Mouse (Mus musculus) frontal cortex, adult 2 months (tissue): ENCODE measurements at regions not wholly inside any gene's neighbourhood (a gene's known extent, or its start where the extent isn't known, plus 50 kb on each side); places are given as distances from the start of the nearest gene placed in this dataset.

Experiments used
- DNase-seq, 2 experiments: peaks; one replicate each; pipeline ENCODE4 v3.0.0; 2022; ENCODE audit warnings: low spot score in 1 of 2; ENCODE audit errors: extremely low spot score in 1 of 2

DNA sequence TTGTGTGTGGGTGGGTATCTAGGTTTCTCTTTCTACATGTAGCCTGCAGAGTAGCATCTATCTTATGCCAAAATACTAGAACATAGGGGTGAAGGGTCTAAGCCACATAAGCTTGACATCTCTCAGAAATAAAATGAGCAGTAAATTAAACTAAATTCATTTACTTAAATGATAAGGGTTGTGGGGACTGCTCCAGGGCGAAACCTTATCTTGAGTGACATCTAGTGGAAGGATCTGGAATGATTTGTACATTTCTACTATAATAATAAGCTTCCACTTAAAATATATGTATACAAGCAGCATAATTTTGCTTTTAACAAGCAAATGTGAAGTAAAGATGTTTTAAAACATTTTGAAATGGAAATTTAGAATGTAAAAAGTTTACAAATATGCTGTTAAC is 271.4 kb downstream of the Vgll3 start:
- DNase-seq, result peak in 1 of 2 experiments; percentile 57

DNA sequence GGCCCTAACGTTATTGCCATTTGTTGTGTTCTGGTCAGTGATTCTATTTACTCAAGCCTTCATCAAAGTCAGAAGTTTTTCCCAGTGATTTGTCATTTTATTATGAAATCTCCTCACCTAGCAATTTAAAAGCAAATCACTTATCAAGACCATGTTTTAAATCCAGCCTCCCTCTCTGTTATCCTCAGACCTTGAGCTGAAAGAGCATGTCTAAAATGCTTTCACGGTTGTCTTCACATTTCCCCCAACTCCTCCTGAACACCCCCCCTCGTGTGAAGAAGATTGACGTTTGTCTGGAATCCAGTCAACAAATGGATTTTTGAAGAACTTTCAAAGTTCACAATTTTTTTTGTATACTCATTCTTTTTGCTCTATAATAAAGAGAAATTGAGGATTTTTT is 277.7 kb downstream of the Vgll3 start:
- DNase-seq, result no peak

DNA sequence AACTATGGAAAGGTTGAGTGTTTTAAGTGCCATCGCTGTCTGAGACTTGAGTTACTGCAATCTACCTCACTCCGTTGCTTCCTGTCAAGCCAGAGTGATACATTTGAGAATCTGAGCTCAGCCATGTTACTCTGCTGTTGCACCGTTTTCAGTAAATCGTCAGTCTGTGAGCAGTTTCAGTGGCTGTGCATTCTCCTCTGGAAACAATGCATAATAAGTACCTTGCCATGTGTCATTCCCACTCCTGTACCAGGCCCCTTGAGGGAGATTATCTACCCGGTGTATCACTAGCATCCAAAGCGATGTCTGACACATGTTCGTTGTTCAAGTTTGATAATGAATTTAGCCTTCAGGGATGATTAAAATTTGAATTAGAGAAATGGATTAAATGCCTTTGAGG is 280.6 kb downstream of the Vgll3 start:
- no peak for DNase-seq

DNA sequence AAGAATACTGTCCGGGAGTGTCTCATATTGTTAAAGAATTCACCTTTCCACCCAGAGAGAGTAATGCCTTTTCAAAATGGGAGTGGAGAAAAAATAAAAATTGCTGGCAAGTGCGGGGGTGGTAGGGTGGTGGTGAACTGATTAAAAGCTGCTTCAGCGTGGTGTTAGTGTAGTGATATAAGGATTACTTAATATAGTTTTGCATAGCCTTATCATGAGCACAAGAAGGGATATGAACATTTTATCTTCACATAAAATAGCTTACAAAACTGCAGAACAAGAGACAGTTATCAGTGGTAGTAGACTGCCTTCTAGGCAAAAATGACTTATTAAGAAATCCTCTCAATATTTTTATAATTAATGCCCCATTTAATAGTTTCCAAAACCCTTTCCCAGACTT is 302.9 kb downstream of the Vgll3 start:
- no peak for DNase-seq

DNA sequence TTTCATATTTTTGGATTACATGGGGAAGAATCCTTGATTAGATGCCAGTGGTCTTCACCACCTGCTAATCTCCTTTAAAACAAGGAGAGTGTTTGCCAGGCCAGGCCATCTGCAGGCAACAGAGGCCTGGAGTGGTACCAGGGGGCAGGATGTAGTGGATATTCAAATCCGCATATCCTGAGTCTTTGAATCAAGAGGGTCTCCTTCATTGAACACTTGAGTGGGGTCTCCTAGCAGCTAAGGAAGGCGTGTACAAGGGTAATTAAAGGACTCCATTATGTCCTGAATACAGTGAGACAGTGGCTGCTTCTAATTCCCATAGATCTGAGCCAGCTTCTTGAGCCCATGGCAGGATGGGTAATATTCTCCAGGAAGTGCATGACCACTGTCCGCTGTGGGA is 322.7 kb downstream of the Vgll3 start:
- no peak for DNase-seq

DNA sequence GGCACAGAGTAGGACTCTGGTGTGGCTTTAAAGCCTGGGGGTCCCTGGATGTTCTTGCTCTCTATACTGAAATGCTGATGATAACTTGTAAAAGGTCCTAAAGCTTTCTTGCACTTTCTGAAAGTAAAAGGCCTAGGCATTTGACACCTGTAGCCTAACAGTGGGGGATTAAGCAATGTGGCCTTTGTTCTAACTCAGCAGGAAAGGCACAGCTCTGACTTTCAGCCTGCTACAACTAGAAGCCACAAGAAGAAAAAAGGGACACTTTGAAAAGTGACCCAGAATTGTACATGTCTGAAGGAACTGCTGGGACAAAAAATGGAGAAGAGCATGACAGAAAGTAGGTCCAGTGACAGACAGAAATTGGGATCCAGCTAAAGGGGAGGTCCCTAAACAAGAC is 329.7 kb downstream of the Vgll3 start:
- DNase-seq, result no peak

DNA sequence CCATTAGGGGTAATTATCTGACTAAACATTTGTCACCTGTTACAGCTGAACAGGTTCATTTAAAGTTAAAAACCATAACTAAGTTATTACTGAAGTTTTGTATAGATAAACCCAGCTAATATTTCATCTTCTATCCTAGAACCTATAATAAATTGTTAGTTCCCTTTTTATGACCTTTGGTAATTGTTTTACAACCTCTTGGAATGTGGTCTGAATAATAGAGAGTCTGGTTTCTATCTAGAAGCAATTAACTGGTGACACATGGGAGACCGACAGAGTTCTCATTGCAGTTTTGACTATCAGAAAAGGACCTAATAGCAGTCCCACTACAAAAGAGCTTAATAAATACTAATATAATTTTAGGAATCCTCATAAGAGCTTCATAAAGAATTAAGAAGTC is 330.2 kb downstream of the Vgll3 start:
- no peak for DNase-seq

DNA sequence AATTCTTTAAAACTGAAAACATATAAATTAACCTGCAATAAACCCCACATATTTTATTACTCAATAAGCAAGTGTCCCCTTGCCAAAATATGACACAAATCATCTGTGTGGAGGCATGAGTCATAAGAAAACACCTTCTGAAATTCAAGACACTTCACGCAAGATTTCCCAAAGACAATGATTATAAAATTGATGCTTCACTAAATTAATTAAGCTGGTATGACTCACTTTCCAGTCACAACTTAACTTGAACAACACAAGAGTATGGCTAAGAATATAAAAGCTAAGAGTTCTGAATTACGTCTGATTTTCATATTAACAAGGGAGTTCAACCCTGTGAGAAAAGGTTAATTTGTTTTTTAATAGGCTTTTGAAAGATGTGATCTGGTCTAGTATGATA is 353.2 kb downstream of the Vgll3 start:
- no peak for DNase-seq

DNA sequence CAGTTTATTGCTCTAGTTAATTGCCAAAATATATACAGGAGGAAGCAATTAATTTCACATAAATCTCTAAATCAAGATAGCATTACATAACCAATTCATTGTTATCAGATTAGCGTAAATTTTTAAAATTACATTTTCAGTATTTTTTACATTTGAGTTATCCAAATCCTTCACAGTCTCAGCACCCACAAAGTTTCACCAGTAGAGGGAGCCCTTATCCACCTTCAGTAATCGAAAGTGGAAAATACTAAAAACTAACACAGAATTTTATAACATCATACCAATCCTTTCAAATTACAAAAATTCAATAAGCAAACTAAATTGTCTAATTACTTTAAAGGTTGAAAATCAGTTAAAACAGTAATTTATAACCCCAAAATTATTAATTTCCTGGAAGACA is 375.7 kb downstream of the Vgll3 start:
- DNase-seq, result peak in 1 of 2 experiments; percentile 82

DNA sequence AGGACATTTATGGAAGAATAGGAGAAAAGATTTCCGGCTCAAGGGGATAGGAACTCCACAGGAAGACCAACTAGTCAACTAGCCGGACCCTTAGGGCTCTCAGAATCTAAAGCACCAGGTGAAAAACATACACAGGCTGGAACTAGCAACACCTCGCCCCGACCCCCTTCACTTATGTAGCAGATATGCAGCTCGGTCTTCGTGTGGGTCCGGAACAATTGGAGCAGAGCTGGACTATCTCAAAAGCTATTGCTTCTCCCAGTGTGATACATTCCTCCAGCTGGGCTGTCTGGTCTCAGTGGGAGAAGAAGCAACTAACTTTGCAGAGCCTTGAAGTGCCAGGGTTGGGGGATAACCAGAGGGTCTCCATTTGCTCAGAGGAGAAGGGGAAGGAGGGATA is 386.3 kb downstream of the Vgll3 start:
- no peak for DNase-seq
